Mouse (Mus musculus): ENCODE results near the gene Atp6v0e. TPM values are rescaled to one million over a fixed set of nuclear protein-coding genes. Genes with fewer than 3 reads are reported as not detected.

The Atp6v0e gene
- total RNA-seq (2021) = 10 to 100 TPM; 28.7 to 31.2 TPM
- long read RNA-seq, experiment 1, transcript Atp6v0e-201 (4 exons, 823 nt) = major isoform, 32 of 47 reads
- long read RNA-seq, experiment 1, partial matches to known transcripts = 0 of 47 reads
- long read RNA-seq, experiment 1, other reads (novel, unspliced or antisense) = 15 of 47 reads
- long read RNA-seq, experiment 2, transcript Atp6v0e-201 (4 exons, 823 nt) = major isoform, 28 of 47 reads
- long read RNA-seq, experiment 2, partial matches to known transcripts = 0 of 47 reads
- long read RNA-seq, experiment 2, other reads (novel, unspliced or antisense) = 17 of 47 reads

DNA sequence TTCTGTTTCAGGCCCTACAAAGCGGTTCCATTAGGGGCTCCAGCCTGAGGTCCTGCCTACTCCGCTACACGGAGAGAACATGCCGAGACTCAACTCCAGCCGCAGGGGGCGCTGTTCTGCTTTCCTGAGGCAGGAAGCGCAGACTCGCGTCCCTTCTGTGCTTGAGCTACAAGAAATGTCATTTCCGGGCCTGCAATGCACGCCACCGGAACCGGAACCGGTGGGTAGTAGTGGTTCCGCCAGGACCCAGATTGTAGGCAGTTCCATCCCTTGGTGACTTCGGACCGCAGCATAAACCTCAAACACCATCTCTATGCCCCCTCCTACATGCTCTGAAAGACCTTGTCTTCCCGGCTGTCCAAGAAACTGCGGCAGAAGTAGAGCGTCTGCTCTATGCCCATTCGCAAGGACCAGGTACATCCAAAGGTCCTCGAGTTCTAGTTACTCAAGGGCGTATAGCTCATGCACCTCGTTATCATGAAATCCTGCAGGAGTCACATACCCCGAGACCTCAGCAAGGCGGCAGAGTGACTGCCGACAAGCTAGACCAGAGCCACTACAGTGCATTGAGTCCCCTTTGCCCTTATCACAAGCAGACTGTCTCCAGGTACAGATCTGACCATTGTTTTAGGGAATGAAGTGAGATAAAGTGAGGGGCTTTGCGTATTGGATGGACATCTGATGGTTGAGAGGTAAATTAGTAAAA lies at the start of gene Atp6v0e:
Atp6v0e (plus strand) TSS at position 254 of the 706 bp plus-strand sequence.
- peak; percentile 98 for TF ChIP-seq CTCF (IDR thresholded peaks at IDR 0.05)
- H3K27ac ChIP-seq = peak within 1 kb of the TSS; percentile 86
- H3K4me3 ChIP-seq = peak within 1 kb of the TSS; percentile 74
- peak; percentile 97 for DNase-seq
- intact Hi-C loops (cut with DNase I) = loop anchor here (5.0 to 10.0 kb wide), 2 partner anchors 54 to 112 kb away; partner anchors contain the start of gene Crebrf

DNA sequence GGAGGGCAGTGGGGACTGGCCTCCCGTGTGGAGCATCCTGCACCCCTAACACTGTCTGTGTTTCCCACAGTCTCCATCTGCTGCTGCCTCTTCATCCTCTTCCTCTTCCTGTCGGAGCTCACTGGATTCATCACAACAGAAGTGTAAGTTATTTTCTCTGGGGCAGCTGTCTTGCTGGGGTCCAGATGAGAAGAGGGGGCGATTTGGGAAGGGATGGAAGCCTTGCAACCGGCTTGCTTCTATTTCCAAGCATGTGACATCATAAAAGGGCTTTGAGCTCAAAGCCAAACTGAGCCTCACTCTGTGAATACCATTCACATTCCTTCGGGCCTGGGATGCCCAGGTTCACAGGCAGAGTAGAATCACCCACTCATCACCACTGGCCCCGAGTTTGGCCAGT lies 48.7 kb upstream of the Atp6v0e start:
- Histone ChIP-seq H3K27ac (peak overlapping the region; percentile 62), H3K4me3 (no peak overlapping the region)
- DNase-seq = no peak
- TF ChIP-seq CTCF (IDR thresholded peaks at IDR 0.05) = no peak
- intact Hi-C loops (cut with DNase I) = no loop called here

DNA sequence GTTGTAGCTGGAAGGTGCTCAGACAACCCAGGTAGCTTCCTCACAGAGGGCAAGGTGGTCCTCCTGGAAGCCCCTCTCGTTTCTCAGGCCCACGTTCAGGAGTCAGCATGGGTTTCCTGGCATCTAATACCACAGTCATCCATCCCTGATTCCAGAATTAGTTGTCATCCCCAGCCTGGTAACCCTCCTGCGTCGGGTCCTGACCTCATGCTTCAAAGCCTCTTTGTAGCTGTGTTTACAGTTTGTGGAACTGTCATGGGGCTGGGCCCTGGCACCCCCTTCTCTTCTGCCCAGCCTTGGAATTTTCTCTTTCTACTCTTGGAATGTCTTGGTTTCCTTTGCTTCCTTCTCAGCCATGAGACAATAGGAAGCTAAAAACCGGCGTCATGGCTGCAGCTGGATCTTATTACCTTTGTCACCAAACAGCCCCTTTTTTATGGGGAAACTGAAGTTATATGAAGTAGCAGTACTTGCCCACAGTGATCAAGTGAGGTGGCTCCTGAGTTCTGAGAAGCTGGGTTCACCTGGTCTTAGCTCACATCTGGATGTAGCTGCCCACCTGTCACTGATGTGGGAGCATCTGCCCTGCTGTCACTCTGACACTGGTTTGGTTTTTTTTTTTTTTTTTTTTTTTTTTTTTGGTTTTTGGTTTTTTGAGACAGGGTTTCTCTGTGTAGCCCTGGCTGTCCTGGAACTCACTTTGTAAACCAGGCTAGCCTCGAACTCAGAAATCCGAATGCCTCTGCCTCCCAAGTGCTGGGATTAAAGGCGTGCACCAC lies 48.1 kb upstream of the Atp6v0e start:
- H3K27ac ChIP-seq = peak overlapping the region; percentile 62

DNA sequence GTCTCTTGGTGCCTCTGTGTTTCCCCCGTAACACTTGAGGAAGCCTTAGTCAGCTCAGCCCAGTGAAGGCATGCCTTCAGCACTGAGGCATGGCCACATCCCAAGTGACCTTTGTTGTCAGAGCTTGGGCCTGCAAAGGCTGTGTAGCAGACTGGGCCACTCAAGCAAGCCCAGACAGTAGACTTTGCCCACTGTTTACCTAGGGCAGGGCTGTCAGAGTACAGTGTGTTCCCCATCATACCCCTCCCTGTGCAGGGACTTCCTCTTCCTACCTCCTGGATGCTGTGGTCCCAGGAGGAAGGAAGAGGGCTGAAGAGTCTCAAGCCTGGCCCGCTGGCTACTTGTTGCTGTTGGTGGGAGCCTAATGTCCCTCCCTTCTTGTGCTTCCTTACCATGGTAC lies 46.3 kb upstream of the Atp6v0e start:
- Histone ChIP-seq H3K27ac (peak overlapping the region; percentile 63), H3K4me3 (no peak overlapping the region)
- TF ChIP-seq CTCF (IDR thresholded peaks at IDR 0.05) = no peak
- intact Hi-C loops (cut with DNase I) = no loop called here
- DNase-seq = peak; percentile 48

More for the DNA sequence above, 48.1 kb upstream of the Atp6v0e start:
- H3K4me3 ChIP-seq = no peak overlapping the region
- intact Hi-C loops (cut with DNase I) = no loop called here
- DNase-seq = no peak
- no peak for TF ChIP-seq CTCF (IDR thresholded peaks at IDR 0.05)

DNA sequence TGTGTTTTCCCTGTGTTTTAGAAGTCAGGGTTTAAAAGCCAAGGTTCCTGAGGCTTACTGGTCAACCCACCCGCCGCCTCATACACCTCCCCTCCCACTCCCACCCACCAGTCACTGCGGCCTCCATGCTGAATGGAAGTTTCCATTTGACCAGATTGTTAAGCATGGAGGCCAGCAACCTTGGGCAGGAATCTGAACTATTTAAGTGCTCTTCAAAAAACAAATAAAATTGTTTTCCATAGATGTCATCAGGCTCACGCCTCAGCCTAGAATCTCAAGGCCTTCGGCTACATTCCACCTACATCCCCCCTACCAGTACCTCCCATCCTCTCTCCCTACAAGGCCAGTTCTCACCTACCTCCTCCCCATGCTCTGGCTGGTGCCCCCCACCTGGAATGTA lies 44.5 kb upstream of the Atp6v0e start:
- intact Hi-C loops (cut with DNase I) = no loop called here
- H3K4me3 ChIP-seq = no peak overlapping the region
- peak overlapping the region; percentile 63 for H3K27ac ChIP-seq
- no peak for TF ChIP-seq CTCF (IDR thresholded peaks at IDR 0.05)
- no peak for DNase-seq

DNA sequence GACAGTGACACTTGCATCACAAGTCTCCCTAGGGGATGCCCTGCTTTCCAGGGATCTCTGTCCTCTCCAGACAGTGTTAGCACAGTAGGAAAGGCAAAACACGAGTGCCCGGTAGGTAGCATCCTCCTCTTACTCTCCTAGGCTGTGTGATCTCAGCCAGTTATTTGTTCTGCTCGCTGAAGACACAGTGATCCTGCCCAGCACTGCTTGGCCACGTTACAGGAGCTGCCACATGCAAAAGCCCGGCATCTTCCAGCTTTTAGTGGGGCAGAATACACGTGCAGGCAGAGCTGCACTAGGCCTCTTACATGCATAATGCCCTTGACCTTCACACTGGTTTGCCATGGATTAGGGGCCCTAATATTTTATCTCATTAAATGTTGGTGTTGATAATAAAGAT lies 43.5 kb upstream of the Atp6v0e start:
- no peak for DNase-seq
- Histone ChIP-seq H3K4me3 (no peak overlapping the region), H3K27ac (peak overlapping the region; percentile 90)
- no peak for TF ChIP-seq CTCF (IDR thresholded peaks at IDR 0.05)
- intact Hi-C loops (cut with DNase I) = no loop called here

DNA sequence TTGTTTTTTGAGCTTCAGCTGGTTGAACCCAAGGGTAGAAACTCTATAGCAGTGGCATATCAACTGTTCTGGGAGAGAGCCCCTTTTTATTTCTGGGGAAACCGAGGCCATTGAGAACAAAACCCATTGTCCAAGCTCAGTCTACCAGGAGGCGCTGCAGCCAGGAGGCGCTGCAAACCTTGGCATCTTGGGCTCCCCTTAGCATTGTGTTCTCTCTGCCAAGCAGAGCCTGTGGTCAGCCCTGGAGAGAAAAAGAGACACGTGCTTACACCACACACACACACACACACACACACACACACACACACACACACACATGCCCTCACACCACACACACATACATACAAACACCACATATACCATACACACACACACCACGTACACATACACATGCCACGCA lies 42.7 kb upstream of the Atp6v0e start:
- Histone ChIP-seq H3K27ac (peak overlapping the region; percentile 90), H3K4me3 (no peak overlapping the region)
- 0 out of 2 replicates have a peak, but pooled peaks have one; percentile 3 for TF ChIP-seq CTCF (IDR thresholded peaks at IDR 0.05)
- intact Hi-C loops (cut with DNase I) = loop anchor here (5.0 kb wide), 1 partner anchor 38 kb away; no protein-coding TSS in a partner anchor
- DNase-seq = no peak

DNA sequence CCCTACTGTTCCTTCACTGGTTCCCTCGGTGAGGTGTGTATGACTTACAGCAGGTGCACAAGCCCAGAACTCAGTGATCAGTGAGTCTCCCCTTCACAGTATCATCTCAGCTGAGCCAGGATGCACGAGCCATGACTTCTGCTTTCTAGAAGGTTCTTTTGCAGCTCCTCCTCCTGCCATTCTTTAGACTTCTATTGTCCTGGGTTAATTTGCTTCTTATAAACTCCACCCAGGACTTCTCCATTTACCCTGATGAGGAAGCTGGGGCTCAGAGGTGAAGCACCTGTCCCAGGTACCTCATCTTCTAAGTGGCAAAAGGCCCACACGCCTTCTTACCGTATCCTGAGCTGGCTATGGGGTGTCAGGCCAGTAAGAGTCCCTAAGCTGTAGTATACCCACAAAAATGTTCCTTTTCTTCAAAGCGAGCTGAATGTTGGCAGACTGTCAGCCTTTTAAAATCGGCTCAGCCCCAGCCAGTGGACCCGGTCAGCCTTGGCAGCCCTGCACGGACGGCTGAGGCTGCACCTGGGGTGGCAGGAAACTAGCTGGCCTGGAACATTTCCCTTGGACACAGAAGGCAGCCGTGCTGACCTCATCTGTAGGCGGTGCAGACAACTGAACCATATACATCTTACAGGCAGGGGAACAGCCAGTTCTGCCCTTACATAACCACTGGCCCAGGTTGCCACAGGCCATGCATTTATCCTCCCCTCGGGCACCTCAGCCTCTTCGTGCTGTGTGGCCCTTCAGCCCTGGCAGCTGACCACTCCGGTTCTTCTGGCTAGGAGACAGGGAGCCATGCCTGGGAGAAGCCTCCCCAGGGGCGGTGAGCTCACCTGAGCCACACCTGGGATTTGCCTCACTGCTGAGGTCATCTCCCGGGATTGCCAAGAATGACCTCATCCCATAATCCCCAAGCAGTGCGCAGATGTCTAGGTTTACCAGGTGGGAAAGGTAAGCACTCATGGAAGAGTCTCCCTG lies 42.0 kb upstream of the Atp6v0e start:
- H3K4me3 ChIP-seq = peak overlapping the region; percentile 21
- H3K27ac ChIP-seq = peak overlapping the region; percentile 90
- intact Hi-C loops (cut with DNase I) = loop anchor here (1.0 to 5.0 kb wide), 2 partner anchors 39 to 113 kb away; no protein-coding TSS in a partner anchor
- DNase-seq = peak; percentile 85
- no peak for TF ChIP-seq CTCF (IDR thresholded peaks at IDR 0.05)

DNA sequence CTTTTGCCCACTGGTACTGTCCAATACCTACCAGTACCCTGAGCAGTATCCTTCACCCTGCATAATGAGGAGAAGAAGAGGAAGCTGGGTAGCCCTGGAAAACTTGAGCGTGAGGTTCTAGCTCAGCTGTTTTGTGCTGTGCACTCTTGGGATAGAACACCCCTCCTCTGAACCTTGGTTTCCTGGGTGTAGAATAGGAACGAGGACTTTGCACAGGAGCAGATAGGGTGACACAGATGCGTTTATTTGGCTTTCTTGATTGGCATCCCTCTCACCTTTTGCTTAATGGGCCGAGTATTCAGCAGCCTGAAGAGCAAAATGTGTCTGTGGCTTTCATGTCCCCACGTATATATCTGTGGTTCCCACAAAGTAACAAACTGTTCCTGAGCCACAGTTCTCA lies 41.1 kb upstream of the Atp6v0e start:
- no peak for TF ChIP-seq CTCF (IDR thresholded peaks at IDR 0.05)
- Histone ChIP-seq H3K4me3 (no peak overlapping the region), H3K27ac (peak overlapping the region; percentile 90)
- DNase-seq = no peak
- intact Hi-C loops (cut with DNase I) = loop anchor here (1.0 to 5.0 kb wide), 2 partner anchors 40 to 114 kb away; no protein-coding TSS in a partner anchor

DNA sequence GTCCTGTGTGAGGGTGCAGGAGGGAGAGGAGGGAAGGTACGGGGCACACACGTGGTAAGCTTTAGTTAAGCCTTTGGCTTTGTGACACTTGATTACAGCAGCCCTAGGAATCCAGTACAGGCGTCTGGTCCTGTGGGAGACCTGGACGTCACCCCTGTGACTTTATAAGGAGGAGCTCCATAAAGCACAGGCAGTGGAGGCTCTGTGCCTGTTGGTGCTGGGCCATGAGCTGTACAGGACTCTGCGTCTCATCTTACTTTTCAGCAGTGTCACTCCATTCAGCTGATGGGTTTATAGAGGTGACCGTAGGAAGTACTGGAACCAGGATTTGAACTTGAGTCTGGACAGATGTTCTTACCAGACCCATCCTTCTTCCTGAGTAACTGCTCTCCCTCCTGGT lies 39.0 kb upstream of the Atp6v0e start:
- peak; percentile 64 for DNase-seq
- TF ChIP-seq CTCF (IDR thresholded peaks at IDR 0.05) = no peak
- peak overlapping the region; percentile 77 for H3K27ac ChIP-seq
- intact Hi-C loops (cut with DNase I) = loop anchor here (2.0 to 5.0 kb wide), 2 partner anchors 27 to 42 kb away; no protein-coding TSS in a partner anchor
- no peak overlapping the region for H3K4me3 ChIP-seq

DNA sequence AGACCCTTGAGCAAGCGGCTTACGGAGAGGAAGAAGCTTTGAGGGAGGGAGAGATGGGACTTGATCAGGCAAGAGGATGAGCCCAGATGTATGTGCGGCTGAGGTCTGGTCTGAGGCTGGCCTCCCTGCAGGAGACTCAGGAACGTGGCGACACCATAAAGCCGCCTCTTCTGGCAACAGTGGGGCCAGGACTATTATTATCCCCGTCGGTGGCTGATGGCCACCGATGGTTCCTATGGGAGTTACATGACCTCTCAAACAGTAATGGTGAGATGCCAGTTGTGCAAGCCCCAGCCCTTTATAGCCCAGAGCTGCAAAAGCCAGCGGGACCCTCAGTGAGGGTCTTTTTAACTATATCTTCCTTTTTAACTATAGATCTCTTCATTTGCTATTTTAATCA lies 38.0 kb upstream of the Atp6v0e start:
- peak overlapping the region; percentile 77 for H3K27ac ChIP-seq
- no peak for TF ChIP-seq CTCF (IDR thresholded peaks at IDR 0.05)
- intact Hi-C loops (cut with DNase I) = loop anchor here (2.0 to 5.0 kb wide), 2 partner anchors 28 to 43 kb away; no protein-coding TSS in a partner anchor

More for the DNA sequence above, 38.0 kb upstream of the Atp6v0e start:
- H3K4me3 ChIP-seq = peak overlapping the region; percentile 38
- DNase-seq = peak; percentile 79

All from gastrocnemius, adult 2 months (tissue).